Mouse (Mus musculus) lung, postnatal 10 days (tissue): ENCODE measurements around the gene Tmbim6.
A peak's percentile ranks its signal among the peaks of the same experiment; 100 is the strongest.

ENCODE experiments used
- DNase-seq: peaks from one replicate; pipeline ENCODE4 v3.0.0; 2021

Gene Tmbim6

GRCm38 (mm10) chr15:99454585-99455279 is 62.0 kb downstream of the Tmbim6 start:
- no peak for DNase-seq

DNA sequence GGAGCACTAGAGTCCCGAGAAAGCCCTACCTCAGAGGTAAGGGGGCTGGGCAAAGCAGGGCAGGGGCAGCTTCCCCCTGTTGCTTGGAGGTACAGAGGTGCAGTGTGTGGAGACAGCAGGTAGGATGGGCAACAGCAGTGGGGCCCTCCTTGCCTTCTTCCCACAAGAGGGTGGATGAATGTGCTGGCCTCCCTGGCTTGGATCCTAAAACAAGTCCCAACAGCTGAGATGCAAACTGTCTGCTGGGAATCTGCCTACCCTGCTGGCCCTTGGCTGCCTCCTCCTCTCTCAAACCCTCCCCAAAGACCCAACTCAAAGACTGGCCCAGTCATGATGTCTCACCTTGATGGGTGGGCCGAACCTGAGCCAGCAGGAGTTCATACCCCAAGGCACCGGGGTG is 62.7 kb downstream of the Tmbim6 start:
- DNase-seq: no peak

GRCm38 (mm10) chr15:99456338-99456962 is 63.8 kb downstream of the Tmbim6 start:
- peak; percentile 40 for DNase-seq

DNA sequence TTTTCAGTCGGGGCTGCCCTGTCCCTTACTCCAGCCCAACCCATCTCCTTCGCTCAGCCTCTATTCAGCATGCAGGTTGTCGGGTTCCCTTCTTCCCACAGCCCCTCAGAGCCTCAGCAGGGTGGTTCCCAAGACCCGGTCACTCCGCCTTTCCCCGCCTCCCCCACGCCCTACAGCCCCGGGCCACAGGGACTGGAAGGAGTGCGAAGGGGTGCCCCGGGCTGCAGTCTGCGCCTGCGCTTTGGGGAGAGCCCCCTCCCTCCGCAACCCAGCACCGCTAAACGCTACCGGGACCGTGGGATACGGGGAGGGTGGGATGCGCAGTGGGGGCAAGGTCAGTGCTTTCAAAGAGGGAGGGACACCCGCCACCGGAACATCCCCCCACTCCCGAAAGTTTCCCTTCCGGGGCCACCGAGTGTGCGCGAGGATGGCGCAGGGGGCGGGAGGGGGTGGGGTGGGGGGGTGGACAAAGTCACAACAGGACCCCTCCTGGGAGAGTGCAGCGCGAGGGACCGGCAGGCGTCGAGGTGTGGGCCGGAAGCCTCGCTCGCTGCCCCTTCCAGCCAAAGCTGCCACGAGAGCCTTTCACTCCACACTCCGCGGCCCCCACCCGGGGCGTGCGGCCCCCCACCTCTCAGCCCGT is 64.4 kb downstream of the Tmbim6 start:
- peak; percentile 84 for DNase-seq

DNA sequence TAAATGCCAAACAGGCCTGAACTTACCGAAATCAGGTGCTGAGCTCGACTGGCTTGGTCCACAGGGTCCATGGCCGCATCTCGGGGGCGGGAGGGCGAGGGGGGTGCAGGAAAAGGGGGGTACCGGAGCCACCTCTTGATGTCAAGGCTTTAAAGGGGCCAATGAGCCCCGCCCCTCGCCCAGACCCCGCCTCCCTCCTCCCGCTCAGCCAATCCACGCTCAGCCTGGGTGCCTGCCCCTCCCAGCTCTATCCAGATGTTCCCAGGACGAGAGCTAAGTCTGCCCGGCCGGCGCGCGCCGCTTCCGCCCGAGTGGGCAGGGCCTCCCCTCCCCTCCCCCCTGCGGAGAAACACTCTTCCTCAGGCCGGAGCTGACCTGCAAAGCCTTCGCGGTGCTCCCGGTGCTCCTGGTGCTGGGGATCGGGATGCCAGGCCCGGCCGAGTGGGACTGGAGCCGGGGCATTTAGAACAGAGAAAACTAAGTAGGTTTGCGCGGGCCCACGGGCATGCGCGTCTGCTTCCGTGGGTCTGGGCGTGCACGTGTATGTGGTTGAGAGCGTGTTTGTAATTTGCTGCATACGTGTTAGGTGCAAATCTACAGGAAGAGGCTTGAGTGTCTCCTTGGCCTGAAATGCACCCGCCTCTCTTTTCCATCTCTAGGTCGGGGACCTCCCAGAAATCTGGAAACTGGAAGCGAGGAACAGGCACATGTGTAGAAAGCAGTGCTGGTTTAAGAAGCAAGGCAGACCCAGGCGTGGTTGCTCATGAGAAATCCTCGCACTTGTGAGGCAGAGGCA is 65.1 kb downstream of the Tmbim6 start, which contains the start of gene Nckap5l:
Nckap5l (minus strand) TSS at position 143 of the 796 bp plus-strand sequence.
- DNase-seq: peak; percentile 96
